Mouse (Mus musculus) c-Kit-positive CD71-positive TER-119-negative erythroid progenitor cells, embryonic 14.5 days (primary cell): ENCODE data around the gene Rps6kb2.

ENCODE experiments used
- DNase-seq: peaks from one replicate; pipeline ENCODE4 v3.0.0-alpha.2; 2013; ENCODE audit warnings: low read depth

Rps6kb2 gene

GRCm38 (mm10) chr19:4155223-4156072 lies 7.7 kb downstream of the Rps6kb2 start:
- no peak for DNase-seq

DNA sequence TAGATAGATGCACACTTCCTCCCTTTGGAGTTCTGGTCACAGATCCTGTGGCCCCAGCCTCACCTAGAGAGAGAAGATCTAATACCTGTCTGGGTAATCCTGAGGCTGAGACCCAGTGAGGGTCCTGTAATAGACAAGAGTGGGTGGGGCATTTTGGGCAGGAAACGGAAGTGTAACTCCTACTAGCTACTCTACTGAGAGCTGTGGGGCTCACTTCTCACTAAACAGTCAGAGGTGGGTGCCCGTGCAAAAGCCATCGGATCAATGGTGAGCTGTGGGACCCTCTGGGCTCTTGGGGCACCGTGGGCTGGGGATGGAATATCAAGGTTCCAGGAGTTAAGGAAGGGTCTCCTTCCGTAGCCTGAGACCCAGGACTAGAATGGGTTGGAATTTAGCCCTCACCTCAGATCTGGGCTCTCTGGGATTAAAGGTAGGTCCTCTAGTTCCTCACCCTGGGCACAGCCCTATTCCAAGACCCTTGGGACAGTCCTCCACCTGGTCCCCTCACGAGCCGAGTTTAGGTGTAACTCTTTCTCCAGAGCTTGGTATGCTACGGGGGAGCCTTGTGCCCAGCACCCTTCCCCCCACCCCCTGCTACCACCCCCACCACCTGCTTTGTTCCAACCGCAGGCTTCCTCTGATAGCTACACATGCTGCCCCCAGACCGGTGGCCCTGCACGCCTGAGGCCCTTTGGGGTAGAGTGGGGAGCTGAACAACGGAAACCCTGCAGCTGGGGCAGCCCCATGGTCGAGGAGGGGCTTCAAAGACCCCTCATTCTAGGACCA lies 8.5 kb downstream of the Rps6kb2 start:
- DNase-seq = no peak

- DNase-seq = no peak
These were observed 9.9 kb downstream of the Rps6kb2 start, which contains the start of gene Ptprcap for GRCm38 (mm10) chr19:4153232-4153654. TSS of gene Ptprcap (plus strand) at chr19:4153604.

GRCm38 (mm10) chr19:4152445-4153231 lies 10.5 kb downstream of the Rps6kb2 start:
- no peak for DNase-seq

DNA sequence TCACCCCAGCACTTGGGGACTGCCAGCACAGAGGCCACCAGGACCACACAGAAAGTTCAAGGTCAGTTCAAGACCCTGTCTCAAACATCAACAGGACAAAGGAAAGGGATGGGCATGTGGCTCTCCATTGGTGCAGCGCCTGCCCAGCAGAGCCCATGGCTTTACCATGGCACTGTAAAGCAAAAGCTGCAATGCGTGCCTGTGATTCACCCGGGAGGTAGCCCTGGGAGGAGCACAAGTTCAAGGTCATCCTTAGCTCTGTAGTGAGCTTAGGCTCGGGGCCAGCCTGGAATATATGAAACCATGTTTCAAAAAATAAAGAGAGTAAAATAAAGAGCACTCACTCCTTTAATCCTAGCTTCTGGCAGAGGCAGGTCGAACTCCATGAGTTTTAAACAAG lies 11.3 kb downstream of the Rps6kb2 start:
- DNase-seq = no peak

DNA sequence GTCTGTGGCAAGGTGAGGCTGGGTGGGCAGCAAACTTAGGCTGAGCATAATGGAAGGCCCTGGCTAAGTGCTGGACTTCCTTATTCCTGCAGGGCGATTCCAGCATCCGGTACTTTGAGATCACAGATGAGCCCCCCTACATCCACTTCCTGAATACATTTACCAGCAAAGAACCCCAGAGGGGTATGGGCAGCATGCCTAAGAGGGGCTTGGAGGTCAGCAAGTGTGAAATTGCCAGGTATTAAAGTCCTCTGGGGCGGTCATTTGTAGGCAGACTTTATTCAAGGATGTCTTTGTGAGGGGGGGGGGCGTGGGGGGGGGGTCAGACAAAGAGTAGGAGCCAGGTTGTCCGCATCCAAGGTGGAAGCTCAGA lies 11.7 kb downstream of the Rps6kb2 start:
- DNase-seq = no peak

GRCm38 (mm10) chr19:4150567-4151487 lies 12.3 kb downstream of the Rps6kb2 start:
- no peak for DNase-seq

GRCm38 (mm10) chr19:4149764-4150461 lies 13.2 kb downstream of the Rps6kb2 start:
- no peak for DNase-seq

DNA sequence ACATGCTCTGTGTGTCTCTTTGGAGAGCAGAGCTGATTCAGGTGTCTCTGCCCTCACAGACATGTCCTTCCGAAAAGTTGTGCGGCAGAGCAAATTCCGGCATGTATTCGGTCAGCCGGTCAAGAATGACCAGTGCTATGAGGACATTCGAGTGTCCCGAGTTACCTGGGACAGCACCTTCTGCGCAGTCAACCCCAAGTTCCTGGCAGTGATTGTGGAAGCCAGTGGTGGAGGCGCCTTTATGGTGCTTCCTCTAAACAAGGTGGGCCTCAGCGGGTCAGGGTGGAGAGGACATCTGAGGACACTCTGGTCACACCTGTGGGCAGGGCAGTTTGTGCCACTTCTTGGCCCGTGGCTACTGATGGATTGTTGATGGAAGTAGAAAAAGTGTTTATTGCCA lies 13.9 kb downstream of the Rps6kb2 start:
- no peak for DNase-seq

- DNase-seq = no peak
These were observed 14.3 kb downstream of the Rps6kb2 start for GRCm38 (mm10) chr19:4148819-4149218.

DNA sequence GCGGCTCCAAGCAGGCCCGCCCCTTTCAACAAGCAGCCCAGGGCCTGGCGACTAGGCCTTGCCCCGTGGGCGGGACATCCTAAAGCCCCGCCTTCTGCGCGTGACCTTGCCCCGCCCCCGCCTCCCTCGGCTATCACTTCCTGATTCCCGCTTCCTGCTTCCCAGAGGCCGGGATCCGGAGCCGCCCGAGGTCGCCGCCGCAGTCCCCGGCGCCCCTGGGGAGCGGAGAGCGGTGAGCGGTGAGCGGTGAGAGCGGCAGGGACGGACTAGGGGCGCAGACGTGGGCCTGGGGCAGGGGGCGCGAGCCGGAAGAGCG lies 14.7 kb downstream of the Rps6kb2 start, which contains the start of gene Coro1b:
Gene Coro1b (plus strand): TSS at position 129 of the 316 bp plus-strand sequence.
- DNase-seq = peak; percentile 80

DNA sequence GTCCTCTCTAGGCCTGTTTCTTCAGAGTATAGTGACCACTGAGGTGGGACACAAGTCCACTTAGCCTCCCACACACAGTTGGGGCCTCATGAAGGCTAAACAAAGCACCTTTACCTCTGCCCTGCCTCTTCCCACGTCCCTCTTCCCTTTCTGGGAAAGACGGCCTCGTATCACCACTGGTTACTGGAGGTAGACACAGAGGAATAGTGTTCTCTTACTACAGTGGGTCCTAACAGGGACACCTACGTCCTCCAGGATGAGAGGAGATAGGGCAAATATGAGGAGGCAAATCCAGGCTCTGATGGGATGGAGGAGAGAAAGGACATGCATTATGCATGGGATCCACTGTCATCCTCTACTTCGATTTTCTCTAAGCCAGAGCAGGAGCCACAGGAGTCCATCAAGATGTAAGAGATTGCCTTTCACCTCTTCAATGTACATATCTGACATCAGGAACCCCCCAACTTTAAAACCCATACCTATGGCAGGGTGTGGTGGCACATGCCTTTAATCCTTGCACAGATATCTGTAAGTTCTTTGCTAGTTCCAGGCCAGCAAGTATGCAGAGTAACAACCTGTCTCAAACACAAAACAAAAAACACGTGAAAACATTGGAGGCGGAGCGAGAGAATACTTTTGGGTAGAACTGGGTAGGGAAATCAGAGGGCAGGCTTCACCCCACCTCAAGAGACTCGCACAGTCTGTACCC lies 15.2 kb downstream of the Rps6kb2 start:
- DNase-seq = no peak

DNA sequence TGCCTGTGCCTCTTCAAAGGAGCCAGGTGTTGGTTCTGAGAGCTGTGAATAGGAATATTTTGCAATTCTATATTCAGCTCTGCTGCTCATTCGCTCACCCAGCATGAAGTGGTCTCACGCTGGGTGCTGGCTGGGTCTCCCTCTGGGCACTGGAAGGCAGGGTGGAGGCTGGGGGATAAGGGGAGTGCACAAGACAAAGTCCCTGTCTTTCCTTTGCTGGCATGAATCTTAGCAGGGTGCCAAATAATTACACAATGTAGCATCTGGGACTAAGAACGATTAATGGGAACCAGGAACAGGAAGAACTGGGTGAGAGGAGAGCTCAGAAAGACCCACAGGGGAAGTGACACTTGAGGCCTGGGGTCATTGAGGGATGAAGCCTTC lies 16.1 kb downstream of the Rps6kb2 start:
- no peak for DNase-seq

- no peak for DNase-seq
These were observed 16.7 kb downstream of the Rps6kb2 start for GRCm38 (mm10) chr19:4146366-4147021.

DNA sequence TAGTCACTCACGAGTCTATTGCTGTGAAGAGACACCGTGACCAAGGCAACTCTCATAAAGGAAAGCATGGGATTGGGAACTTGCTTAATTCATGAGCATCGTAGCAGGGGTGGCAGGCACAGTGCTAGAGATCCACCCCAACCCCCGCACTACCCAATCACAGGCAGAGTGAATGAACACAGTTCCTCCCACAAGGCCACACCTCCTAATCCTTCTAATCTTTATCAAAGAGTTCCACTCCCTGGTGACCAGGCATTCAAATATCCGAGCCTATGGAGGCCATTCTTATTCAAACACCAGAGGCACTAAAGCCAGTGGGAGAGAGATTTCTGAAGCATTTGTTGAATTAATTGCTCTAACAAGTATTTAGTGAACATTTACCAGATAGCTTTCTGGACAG lies 17.2 kb downstream of the Rps6kb2 start:
- DNase-seq = no peak

DNA sequence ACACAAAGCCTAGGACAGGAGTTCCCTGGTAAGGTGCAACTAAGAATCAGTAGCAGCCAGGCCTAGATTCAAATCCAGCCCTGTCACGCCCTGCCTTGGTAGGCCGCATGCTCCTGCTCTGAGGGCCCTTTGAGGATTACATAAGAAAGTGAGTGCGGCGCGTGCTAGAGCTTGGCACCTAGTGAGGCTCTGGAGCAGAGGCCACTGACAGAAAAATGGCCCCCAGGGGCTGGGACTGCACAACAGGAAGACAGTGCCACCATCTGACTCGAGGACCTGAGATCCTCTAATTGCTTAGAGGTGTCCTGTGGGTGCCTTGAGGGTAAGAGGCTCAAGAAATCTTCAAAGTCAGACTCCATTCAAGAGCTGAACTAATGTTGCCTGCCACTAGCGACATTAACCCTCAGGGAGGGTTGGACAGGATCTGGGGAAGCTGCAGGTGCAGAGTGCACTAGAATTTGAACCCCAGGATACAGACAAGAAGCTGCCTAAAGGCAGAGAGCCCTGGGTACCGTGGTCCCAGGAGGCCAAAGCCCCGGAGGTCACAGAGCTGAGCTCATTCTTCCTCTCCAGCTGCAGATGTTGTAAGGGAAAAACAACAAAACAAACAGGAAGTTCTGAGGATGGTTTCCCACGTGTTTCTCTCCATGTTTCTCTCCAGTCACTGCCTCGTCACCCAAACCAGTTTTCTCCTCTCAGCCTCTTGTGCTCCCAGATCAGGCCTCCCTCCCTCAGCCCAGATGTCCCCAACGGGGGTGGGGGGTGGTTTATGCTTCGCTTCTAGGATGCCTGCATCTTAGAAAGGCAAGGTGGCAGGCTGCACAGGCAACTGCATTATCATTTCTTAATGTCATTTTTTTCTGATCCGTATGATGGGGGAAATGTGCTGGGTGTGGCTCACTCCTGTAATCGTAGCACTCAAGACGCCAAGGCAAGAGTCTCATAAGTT lies 18.3 kb downstream of the Rps6kb2 start:
- no peak for DNase-seq

DNA sequence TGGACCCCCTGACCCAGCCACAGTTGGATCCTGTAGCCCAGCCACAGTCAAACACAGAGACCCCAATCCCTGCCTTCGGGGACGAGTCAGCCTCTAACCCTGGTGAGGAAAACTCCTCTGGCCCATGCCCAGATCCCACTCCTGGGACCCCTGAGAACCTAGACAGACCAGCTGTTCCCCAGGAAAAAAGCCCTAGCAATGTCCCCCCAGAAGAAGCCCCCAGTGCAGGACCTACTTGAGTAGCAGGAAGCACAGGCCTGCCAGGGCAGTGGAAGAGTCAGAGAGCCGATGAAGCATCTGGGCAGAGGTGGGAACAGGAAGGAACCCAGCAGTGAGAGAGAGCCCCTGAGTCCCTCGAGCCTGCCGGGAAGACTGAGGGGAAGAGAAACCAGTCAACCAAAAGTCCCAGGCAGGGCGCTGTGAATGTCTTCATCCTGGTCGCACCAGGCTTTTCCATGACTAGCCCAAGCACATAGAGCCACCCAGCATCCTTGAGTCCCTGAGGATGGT lies 19.3 kb downstream of the Rps6kb2 start, which contains the start of gene Cabp4:
Gene Cabp4 (minus strand): TSS at position 275 of the 510 bp plus-strand sequence.
- DNase-seq = no peak
